Mouse (Mus musculus): ENCODE measurements at regions not wholly inside any gene's neighbourhood (a gene's known extent, or its start where the extent isn't known, plus 50 kb on each side); places are given as distances from the start of the nearest gene placed in this dataset.

GRCm38 (mm10) chr19:54099292-54099691 lies 55.3 kb downstream of the Adra2a start:
- no peak overlapping the region for H3K4me3 ChIP-seq (replicated peaks)
- no peaks in the 10 kb centered on the region for H3K36me3 ChIP-seq
- no peaks in the 10 kb centered on the region for H3K27me3 ChIP-seq (replicated peaks)
- no peak for ATAC-seq
- no peak overlapping the region for H3K9ac ChIP-seq
- H3K4me1 ChIP-seq (replicated peaks), result no peaks in the 10 kb centered on the region
- no peaks in the 10 kb centered on the region for H3K9me3 ChIP-seq
- no peak overlapping the region for H3K27ac ChIP-seq
- 93% methylated on average over 9 of the region's 9 CpGs for WGBS
- H3K4me2 ChIP-seq (replicated peaks), result no peak overlapping the region

GRCm38 (mm10) chr19:54099769-54100168 lies 55.8 kb downstream of the Adra2a start:
- 69% methylated on average over 6 of the region's 6 CpGs for WGBS
- no peak overlapping the region for H3K27ac ChIP-seq
- no peaks in the 10 kb centered on the region for H3K9me3 ChIP-seq
- H3K36me3 ChIP-seq, result no peaks in the 10 kb centered on the region
- H3K9ac ChIP-seq, result no peak overlapping the region
- H3K4me1 ChIP-seq (replicated peaks), result no peaks in the 10 kb centered on the region
- no peak overlapping the region for H3K4me3 ChIP-seq (replicated peaks)
- no peaks in the 10 kb centered on the region for H3K27me3 ChIP-seq (replicated peaks)
- ATAC-seq, result no peak
- no peak overlapping the region for H3K4me2 ChIP-seq (replicated peaks)

- Histone ChIP-seq H3K36me3 (no peaks in the 10 kb centered on the region), H3K9ac (no peak overlapping the region), H3K4me2 (replicated peaks) (no peak overlapping the region), H3K4me3 (replicated peaks) (no peak overlapping the region), H3K9me3 (no peaks in the 10 kb centered on the region), H3K27me3 (replicated peaks) (no peaks in the 10 kb centered on the region), H3K27ac (no peak overlapping the region), H3K4me1 (replicated peaks) (no peaks in the 10 kb centered on the region)
- ATAC-seq, result no peak
- 75% methylated on average over 3 of the region's 3 CpGs for WGBS
These were observed 62.6 kb downstream of the Adra2a start for GRCm38 (mm10) chr19:54106571-54106970.

- Histone ChIP-seq H3K36me3 (no peaks in the 10 kb centered on the region), H3K27me3 (replicated peaks) (no peaks in the 10 kb centered on the region), H3K9me3 (no peaks in the 10 kb centered on the region), H3K4me3 (replicated peaks) (no peak overlapping the region), H3K4me2 (replicated peaks) (no peak overlapping the region), H3K27ac (no peak overlapping the region), H3K4me1 (replicated peaks) (no peaks in the 10 kb centered on the region), H3K9ac (no peak overlapping the region)
- ATAC-seq, result peak; percentile 96
- WGBS, result 55% methylated on average over 13 of the region's 13 CpGs
These were observed 63.3 kb downstream of the Adra2a start for GRCm38 (mm10) chr19:54107103-54107821.

GRCm38 (mm10) chr19:54110080-54110479 lies 66.1 kb downstream of the Adra2a start:
- H3K9ac ChIP-seq, result no peak overlapping the region
- no peak overlapping the region for H3K4me2 ChIP-seq (replicated peaks)
- H3K36me3 ChIP-seq, result no peaks in the 10 kb centered on the region
- ATAC-seq, result no peak
- 0 out of 2 replicates have a peak, but pooled peaks cover 3% of the 10 kb centered on the region for H3K4me1 ChIP-seq (replicated peaks)
- no peaks in the 10 kb centered on the region for H3K27me3 ChIP-seq (replicated peaks)
- WGBS, result 89% methylated on average over 6 of the region's 6 CpGs
- H3K27ac ChIP-seq, result no peak overlapping the region
- no peaks in the 10 kb centered on the region for H3K9me3 ChIP-seq
- no peak overlapping the region for H3K4me3 ChIP-seq (replicated peaks)

GRCm38 (mm10) chr19:54112691-54113090 lies 68.7 kb downstream of the Adra2a start:
- ATAC-seq, result no peak
- H3K9ac ChIP-seq, result no peak overlapping the region
- no peaks in the 10 kb centered on the region for H3K27me3 ChIP-seq (replicated peaks)
- no peaks in the 10 kb centered on the region for H3K36me3 ChIP-seq
- no peaks in the 10 kb centered on the region for H3K9me3 ChIP-seq
- no peak overlapping the region for H3K4me3 ChIP-seq (replicated peaks)
- H3K27ac ChIP-seq, result no peak overlapping the region
- WGBS, result 85% methylated on average over 3 of the region's 3 CpGs
- H3K4me1 ChIP-seq (replicated peaks), result peaks cover 6% of the 10 kb centered on the region; the same call in 1 of the 2 replicates
- H3K4me2 ChIP-seq (replicated peaks), result no peak overlapping the region

- no peak overlapping the region for H3K4me3 ChIP-seq (replicated peaks)
- H3K9me3 ChIP-seq, result no peaks in the 10 kb centered on the region
- H3K4me1 ChIP-seq (replicated peaks), result peaks cover 6% of the 10 kb centered on the region; the same call in 1 of the 2 replicates
- H3K9ac ChIP-seq, result no peak overlapping the region
- ATAC-seq, result no peak
- 66% methylated on average over 6 of the region's 6 CpGs for WGBS
- H3K27ac ChIP-seq, result no peak overlapping the region
- no peaks in the 10 kb centered on the region for H3K36me3 ChIP-seq
- H3K4me2 ChIP-seq (replicated peaks), result no peak overlapping the region
- H3K27me3 ChIP-seq (replicated peaks), result no peaks in the 10 kb centered on the region
These were observed 69.5 kb downstream of the Adra2a start for GRCm38 (mm10) chr19:54113421-54113820.

- H3K9me3 ChIP-seq, result no peaks in the 10 kb centered on the region
- H3K4me3 ChIP-seq (replicated peaks), result peak overlapping the region; percentile 43
- peak overlapping the region; percentile 58 for H3K4me2 ChIP-seq (replicated peaks)
- H3K27ac ChIP-seq, result no peak overlapping the region
- peak; percentile 84 for ATAC-seq
- no peaks in the 10 kb centered on the region for H3K36me3 ChIP-seq
- H3K27me3 ChIP-seq (replicated peaks), result no peaks in the 10 kb centered on the region
- H3K9ac ChIP-seq, result 0 out of 2 replicates have a peak overlapping the region, but pooled peaks have one; percentile 15
- H3K4me1 ChIP-seq (replicated peaks), result peaks cover 6% of the 10 kb centered on the region; the same call in 1 of the 2 replicates
- 9% methylated on average over 22 of the region's 22 CpGs for WGBS
These were observed 70.8 kb downstream of the Adra2a start for GRCm38 (mm10) chr19:54114588-54115317.

- Histone ChIP-seq H3K9me3 (no peaks in the 10 kb centered on the region), H3K27me3 (replicated peaks) (no peaks in the 10 kb centered on the region), H3K9ac (0 out of 2 replicates have a peak overlapping the region, but pooled peaks have one; percentile 15), H3K4me3 (replicated peaks) (peak overlapping the region; percentile 43), H3K4me2 (replicated peaks) (peak overlapping the region; percentile 58), H3K4me1 (replicated peaks) (peaks cover 6% of the 10 kb centered on the region; the same call in 1 of the 2 replicates), H3K27ac (no peak overlapping the region), H3K36me3 (no peaks in the 10 kb centered on the region)
- WGBS, result 50% methylated on average over 4 of the region's 4 CpGs
- no peak for ATAC-seq
These were observed 71.4 kb downstream of the Adra2a start for GRCm38 (mm10) chr19:54115335-54115734.

GRCm38 (mm10) chr19:54116829-54117228 lies 72.9 kb downstream of the Adra2a start:
- H3K27me3 ChIP-seq (replicated peaks), result no peaks in the 10 kb centered on the region
- no peak overlapping the region for H3K9ac ChIP-seq
- peak; percentile 80 for ATAC-seq
- H3K36me3 ChIP-seq, result no peaks in the 10 kb centered on the region
- H3K4me1 ChIP-seq (replicated peaks), result peaks cover 6% of the 10 kb centered on the region; the same call in 1 of the 2 replicates
- no peak overlapping the region for H3K27ac ChIP-seq
- WGBS, result 47% methylated on average over 4 of the region's 4 CpGs
- H3K4me3 ChIP-seq (replicated peaks), result no peak overlapping the region
- no peaks in the 10 kb centered on the region for H3K9me3 ChIP-seq
- no peak overlapping the region for H3K4me2 ChIP-seq (replicated peaks)

GRCm38 (mm10) chr19:54117676-54118075 lies 73.7 kb downstream of the Adra2a start:
- H3K36me3 ChIP-seq, result no peaks in the 10 kb centered on the region
- H3K9me3 ChIP-seq, result no peaks in the 10 kb centered on the region
- no peak overlapping the region for H3K4me3 ChIP-seq (replicated peaks)
- H3K4me2 ChIP-seq (replicated peaks), result no peak overlapping the region
- ATAC-seq, result no peak
- 59% methylated on average over 11 of the region's 11 CpGs for WGBS
- H3K27ac ChIP-seq, result no peak overlapping the region
- no peak overlapping the region for H3K9ac ChIP-seq
- no peaks in the 10 kb centered on the region for H3K27me3 ChIP-seq (replicated peaks)
- peaks cover 6% of the 10 kb centered on the region; the same call in 1 of the 2 replicates for H3K4me1 ChIP-seq (replicated peaks)

GRCm38 (mm10) chr19:54123586-54123985 lies 79.6 kb downstream of the Adra2a start:
- no peaks in the 10 kb centered on the region for H3K4me1 ChIP-seq (replicated peaks)
- no peaks in the 10 kb centered on the region for H3K9me3 ChIP-seq
- WGBS, result 76% methylated on average over 9 of the region's 9 CpGs
- no peak overlapping the region for H3K4me2 ChIP-seq (replicated peaks)
- no peaks in the 10 kb centered on the region for H3K27me3 ChIP-seq (replicated peaks)
- no peak for ATAC-seq
- H3K36me3 ChIP-seq, result no peaks in the 10 kb centered on the region
- no peak overlapping the region for H3K4me3 ChIP-seq (replicated peaks)
- no peak overlapping the region for H3K27ac ChIP-seq
- H3K9ac ChIP-seq, result no peak overlapping the region

Measured in intestine, embryonic 15.5 days (tissue).